Mouse (Mus musculus) C2C12 (cell line): Measurements from ENCODE around the gene Fbxl13.

Experiments
- CEBPB ChIP-seq: IDR thresholded peaks from one replicate; pipeline ENCODE4 v1.6.1; 2011; ENCODE audit warnings: low read depth, mild to moderate bottlenecking, control low read depth, moderate library complexity
- MAX ChIP-seq: IDR thresholded peaks from one replicate; pipeline ENCODE4 v1.6.1; 2011; ENCODE audit warnings: mild to moderate bottlenecking, control low read depth
- MYOG ChIP-seq: IDR thresholded peaks from one replicate; pipeline ENCODE4 v1.6.1; 2011; ENCODE audit not compliant: control insufficient read depth, insufficient read length; ENCODE audit errors: extremely low read depth

DNA sequence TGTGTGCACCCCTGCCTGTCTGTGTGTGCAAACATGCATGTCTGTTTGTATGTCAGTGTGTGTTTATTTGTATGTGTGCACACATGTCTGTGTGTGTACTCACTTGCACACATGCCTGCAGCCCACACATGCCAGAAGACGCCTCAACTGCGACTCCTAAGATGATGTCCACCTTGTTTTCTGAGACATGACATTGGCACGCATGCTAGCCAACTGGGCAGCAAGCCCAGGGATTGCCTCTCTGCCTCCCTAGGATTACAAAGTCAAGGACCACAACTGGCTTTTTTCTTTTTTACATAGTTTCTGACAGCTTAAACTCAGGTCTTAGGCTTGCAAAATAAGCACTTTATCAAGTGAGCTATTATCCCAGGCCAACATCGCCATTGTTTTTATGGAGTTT is 99.6 kb downstream of the Fbxl13 start:
- TF ChIP-seq MYOG: no peak
- TF ChIP-seq CEBPB: no peak
- TF ChIP-seq MAX: no peak
